Mouse (Mus musculus): ENCODE results near the gene Wdr11.

GRCm38 (mm10) chr7:129663781-129664505, 72.3 kb downstream of the Wdr11 start:
- TF ChIP-seq MAZ (IDR thresholded peaks at IDR 0.05; ENCODE audit: low read depth, low read length) (no peak), GATA1 (IDR thresholded peaks at IDR 0.05; ENCODE audit: low read depth, low read length) (no peak), ZC3H11A (IDR thresholded peaks at IDR 0.05; ENCODE audit: low read depth, low read length) (no peak), POLR2A (IDR thresholded peaks at IDR 0.05; ENCODE audit: control insufficient read depth in 1 of 2, insufficient read depth in 1 of 2, low read depth in 1 of 2, low read length in 2 of 2, poor library complexity in 1 of 2) (no peak), USF2 (IDR thresholded peaks at IDR 0.05; ENCODE audit: borderline replicate concordance in 1 of 2, insufficient read depth in 1 of 2, low read depth in 1 of 2, low read length in 2 of 2) (no peak), CTCF (IDR thresholded peaks at IDR 0.05 in 2 of 3, conservative IDR thresholded peaks at IDR 0.05 in 1 of 3; ENCODE audit: control insufficient read depth in 1 of 3, insufficient read depth in 1 of 3, low read depth in 2 of 3, low read length in 3 of 3, poor library complexity in 1 of 3, severe bottlenecking in 1 of 3) (no peak), RCOR1 (IDR thresholded peaks at IDR 0.05; ENCODE audit: low read depth, low read length) (no peak), MYC (IDR thresholded peaks at IDR 0.05; ENCODE audit: low read depth, low read length) (no peak), POLR2AphosphoS2 (IDR thresholded peaks at IDR 0.05; ENCODE audit: low read length) (no peak), HCFC1 (IDR thresholded peaks at IDR 0.05; ENCODE audit: low read depth, low read length) (no peak)
